Mouse (Mus musculus) stomach, embryonic 14.5 days (tissue): ENCODE results near the gene Spsb4. TPM values are rescaled to one million over a fixed set of nuclear protein-coding genes. Genes with fewer than 3 reads are reported as not detected.

Source experiments
- ATAC-seq: fragments of 200-750 bp; cut with Nextera tagmentation; 2 replicates; pipeline ENCODE4 v1.8.0; 2017; ENCODE audit warnings: low read depth, moderate TSS enrichment; ENCODE audit not compliant: insufficient number of reproducible peaks, insufficient read depth, low FRiP score
- H3K27ac ChIP-seq: fragments of 300-500 bp; sonication (generic); 2 replicates; pipeline ENCODE4 v1.5.1; 2014; ENCODE audit warnings: mild to moderate bottlenecking, low read length, moderate library complexity, mixed read lengths
- H3K27me3 ChIP-seq: fragments of 300-500 bp; sonication (generic); 2 replicates; pipeline ENCODE4 v1.6.1; 2014; ENCODE audit warnings: low read length, control low read depth, mixed read lengths; ENCODE audit not compliant: control insufficient read depth, insufficient read depth
- H3K36me3 ChIP-seq: fragments of 300-500 bp; sonication (generic); 2 replicates; pipeline ENCODE4 v1.6.1; 2014; ENCODE audit warnings: mild to moderate bottlenecking, control low read depth, low read length, moderate library complexity, mixed read lengths; ENCODE audit not compliant: control insufficient read depth, insufficient read depth
- H3K4me1 ChIP-seq: fragments of 300-500 bp; sonication (generic); 2 replicates; pipeline ENCODE4 v1.6.1; 2014; ENCODE audit warnings: low read length, control low read depth, mixed read lengths; ENCODE audit not compliant: control insufficient read depth, insufficient read depth
- H3K4me2 ChIP-seq: fragments of 300-500 bp; sonication (generic); replicated peaks from 2 replicates; pipeline ENCODE4 v1.6.1; 2014; ENCODE audit warnings: low read depth, low read length, control low read depth
- H3K4me3 ChIP-seq: fragments of 300-500 bp; sonication (generic); 2 replicates; pipeline ENCODE4 v1.5.1; 2014; ENCODE audit warnings: low read depth, low read length, control low read depth
- H3K9ac ChIP-seq: fragments of 300-500 bp; sonication (generic); replicated peaks from 2 replicates; pipeline ENCODE4 v1.6.1; 2014; ENCODE audit warnings: low read depth, mild to moderate bottlenecking, control low read depth, low read length, moderate library complexity, mixed read lengths
- H3K9me3 ChIP-seq: fragments of 300-500 bp; sonication (generic); 2 replicates; pipeline ENCODE4 v1.6.1; 2016; ENCODE audit warnings: low read depth, low read length, control low read depth; ENCODE audit not compliant: control insufficient read depth
- WGBS: fragments of 180-500 bp; shearing (Covaris S2); extraction: QIAGEN DNeasy Blood & Tissue Kit; methylation state at CpG from one replicate; pipeline ENCODE4 v1.1.7; 2014; 5-methylcytosine and 5-hydroxymethylcytosine counted together
- polyA plus RNA-seq: library from polyadenylated mRNA; unstranded; fragments of >200 nt; fragmentation: Nextera tagmentation; extraction: Ambion mirVana; gene quantifications from 2 replicates; pipeline ENCODE4 v1.2.1, GENCODE M21; 2014

Spsb4 gene
- polyA plus RNA-seq, 1 experiment from 2014 or later = 19.9 TPM

DNA sequence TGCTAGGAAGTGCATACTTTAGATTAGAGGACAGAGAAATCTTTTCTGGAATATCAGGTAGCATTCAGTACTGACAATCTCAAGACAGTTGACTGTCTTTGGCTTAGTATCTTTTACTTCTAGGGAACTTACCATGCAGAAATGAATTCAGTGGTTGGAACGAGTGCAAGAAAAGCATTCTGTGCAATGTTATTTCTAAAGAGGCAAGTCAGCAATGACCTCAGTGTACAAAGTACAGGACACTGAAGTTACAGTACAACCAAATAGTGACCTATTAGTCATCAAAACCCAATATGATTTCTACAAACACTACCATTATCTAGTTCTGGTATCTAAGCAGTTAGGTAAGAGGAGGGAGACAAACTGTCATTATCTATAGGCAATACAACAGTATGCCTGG, 51.1 kb downstream of the Spsb4 start:
- no peaks in the 10 kb centered on the region for H3K36me3 ChIP-seq
- no peak for ATAC-seq
- H3K27ac ChIP-seq = no peak overlapping the region
- WGBS = 75% methylated on average over 1 of the region's 1 CpGs
- no peaks in the 10 kb centered on the region for H3K9me3 ChIP-seq
- H3K4me3 ChIP-seq = no peak overlapping the region
- no peak overlapping the region for H3K9ac ChIP-seq
- H3K27me3 ChIP-seq = no peaks in the 10 kb centered on the region
- no peak overlapping the region for H3K4me2 ChIP-seq
- peaks cover 23% of the 10 kb centered on the region for H3K4me1 ChIP-seq

DNA sequence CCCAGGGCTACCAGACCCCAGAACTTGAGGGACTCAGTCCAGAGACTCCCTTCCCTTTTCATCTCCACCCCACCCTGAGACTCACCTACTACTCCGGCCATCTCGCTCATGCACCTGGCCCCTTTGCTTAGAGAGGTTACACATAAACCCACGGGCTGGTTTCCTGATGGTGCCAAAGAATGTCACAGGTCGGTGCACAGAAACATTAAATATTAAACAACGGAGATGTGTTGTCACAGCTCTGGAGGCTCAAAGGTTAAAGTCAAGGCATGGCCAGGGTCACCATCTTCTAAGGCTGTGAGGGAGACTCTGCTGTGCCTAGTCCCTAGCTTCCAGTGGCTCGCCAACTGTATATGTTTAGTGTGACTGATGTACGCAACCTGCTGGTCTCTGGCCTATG, 52.2 kb downstream of the Spsb4 start:
- peaks cover 17% of the 10 kb centered on the region for H3K4me1 ChIP-seq
- no peak for ATAC-seq
- H3K4me2 ChIP-seq = no peak overlapping the region
- 88% methylated on average over 7 of the region's 7 CpGs for WGBS
- no peak overlapping the region for H3K9ac ChIP-seq
- H3K9me3 ChIP-seq = no peaks in the 10 kb centered on the region
- no peaks in the 10 kb centered on the region for H3K27me3 ChIP-seq
- no peak overlapping the region for H3K27ac ChIP-seq
- H3K4me3 ChIP-seq = no peak overlapping the region
- no peaks in the 10 kb centered on the region for H3K36me3 ChIP-seq

DNA sequence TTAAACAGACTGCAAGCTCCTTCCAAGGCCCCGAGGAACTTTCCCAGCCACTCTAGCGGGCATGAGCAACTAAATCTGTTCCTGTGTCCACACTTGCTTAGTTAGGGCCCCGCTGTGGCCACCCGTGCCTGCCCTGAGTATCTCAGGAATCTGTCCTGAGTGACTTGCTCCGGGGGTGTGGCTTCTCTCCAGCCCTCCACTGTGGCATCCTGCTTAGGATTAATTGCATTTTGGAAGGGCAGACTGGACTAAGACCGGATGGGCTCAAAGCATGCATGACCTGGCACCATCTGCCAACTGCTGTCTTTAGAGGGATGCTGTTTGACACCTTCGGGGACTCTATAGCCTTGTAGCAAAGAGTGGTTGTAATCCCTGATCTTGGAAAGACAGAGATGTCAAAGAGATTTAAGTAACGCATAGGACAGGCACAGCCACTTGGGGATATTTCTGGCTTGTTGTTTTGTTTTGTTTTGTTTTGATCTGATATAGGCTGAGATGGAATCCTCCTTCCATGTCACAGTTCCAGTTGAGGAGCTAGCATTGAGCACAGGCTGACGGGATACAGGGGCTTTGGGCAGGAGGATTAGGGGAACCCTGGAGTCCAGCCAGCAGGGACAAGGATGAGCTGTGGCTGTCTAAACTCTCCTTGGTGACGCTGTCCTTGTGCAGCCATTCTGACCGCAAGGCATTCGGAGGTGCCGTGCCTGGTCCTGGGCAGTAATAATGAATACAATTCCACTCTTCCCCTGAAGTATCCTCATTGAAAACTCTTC, 55.0 kb downstream of the Spsb4 start:
- Histone ChIP-seq H3K27ac (no peak overlapping the region), H3K4me3 (no peak overlapping the region), H3K9ac (no peak overlapping the region), H3K4me2 (no peak overlapping the region), H3K36me3 (no peaks in the 10 kb centered on the region), H3K27me3 (no peaks in the 10 kb centered on the region), H3K9me3 (no peaks in the 10 kb centered on the region), H3K4me1 (peaks cover 17% of the 10 kb centered on the region)
- 54% methylated on average over 13 of the region's 13 CpGs for WGBS
- no peak for ATAC-seq

DNA sequence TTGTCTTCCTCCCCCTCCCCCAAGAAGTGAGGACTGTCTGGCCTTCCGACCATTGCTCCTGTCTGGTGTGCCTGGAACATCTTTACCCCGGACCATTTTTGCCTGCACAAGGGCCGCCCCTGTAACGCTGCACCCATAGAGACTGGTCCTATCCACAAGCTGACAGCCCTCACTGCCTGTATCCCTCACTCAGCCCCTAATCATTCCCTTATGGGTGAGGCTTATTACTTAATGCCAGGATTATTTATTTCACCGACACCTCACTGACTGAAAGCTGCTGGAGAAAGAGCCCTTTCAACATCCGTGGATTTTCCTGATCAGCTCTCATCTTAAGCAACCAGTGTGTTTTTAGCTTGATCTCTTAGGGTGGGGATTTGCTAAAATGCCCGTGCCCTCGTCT, 55.9 kb downstream of the Spsb4 start:
- WGBS = 62% methylated on average over 8 of the region's 8 CpGs
- H3K4me1 ChIP-seq = peaks cover 20% of the 10 kb centered on the region
- no peaks in the 10 kb centered on the region for H3K27me3 ChIP-seq

DNA sequence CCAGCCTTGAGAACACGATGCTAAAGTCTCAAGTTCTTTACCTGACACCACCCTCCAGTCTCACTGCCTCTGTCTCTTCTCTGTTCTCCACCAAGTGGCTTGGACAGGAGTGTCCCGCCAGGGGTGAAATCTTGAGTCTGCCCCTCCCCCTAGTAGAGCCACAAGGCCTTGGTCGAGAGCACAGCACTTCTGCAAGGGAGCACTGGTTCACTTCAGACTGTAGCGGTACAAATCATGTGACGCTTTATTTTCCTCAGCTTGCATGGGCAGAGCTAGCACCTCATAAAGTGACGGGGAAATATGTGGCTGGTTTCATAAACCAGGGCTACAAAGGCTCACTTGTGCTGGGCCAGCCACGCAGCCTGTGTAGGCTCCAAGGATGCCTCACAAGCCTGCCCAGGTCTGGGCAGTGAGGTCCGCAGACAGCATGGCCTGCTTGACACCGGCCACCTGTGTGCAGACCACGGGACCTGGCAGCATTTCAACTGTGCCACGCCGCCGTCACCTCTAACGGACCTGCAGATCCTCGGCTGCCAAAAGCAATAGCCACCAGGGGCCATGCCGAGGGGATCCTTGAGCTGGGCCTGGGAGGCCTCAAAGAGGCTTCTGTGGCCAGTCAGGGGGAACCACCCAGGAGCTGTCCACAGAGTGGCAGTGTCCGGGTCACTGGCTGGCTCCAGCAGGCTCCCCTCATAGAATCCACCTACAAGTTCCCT, 56.5 kb downstream of the Spsb4 start:
- H3K4me1 ChIP-seq = peaks cover 20% of the 10 kb centered on the region
- H3K4me3 ChIP-seq = no peak overlapping the region
- H3K9me3 ChIP-seq = no peaks in the 10 kb centered on the region
- 57% methylated on average over 17 of the region's 17 CpGs for WGBS
- no peak overlapping the region for H3K4me2 ChIP-seq
- H3K9ac ChIP-seq = no peak overlapping the region
- peak; percentile 43; the same call in 1 of the 2 replicates for ATAC-seq
- no peak overlapping the region for H3K27ac ChIP-seq
- H3K27me3 ChIP-seq = no peaks in the 10 kb centered on the region
- H3K36me3 ChIP-seq = no peaks in the 10 kb centered on the region

More for the DNA sequence above, 55.9 kb downstream of the Spsb4 start:
- Histone ChIP-seq H3K9ac (no peak overlapping the region), H3K27ac (no peak overlapping the region), H3K4me3 (no peak overlapping the region), H3K36me3 (no peaks in the 10 kb centered on the region), H3K9me3 (no peaks in the 10 kb centered on the region), H3K4me2 (no peak overlapping the region)
- ATAC-seq = no peak

DNA sequence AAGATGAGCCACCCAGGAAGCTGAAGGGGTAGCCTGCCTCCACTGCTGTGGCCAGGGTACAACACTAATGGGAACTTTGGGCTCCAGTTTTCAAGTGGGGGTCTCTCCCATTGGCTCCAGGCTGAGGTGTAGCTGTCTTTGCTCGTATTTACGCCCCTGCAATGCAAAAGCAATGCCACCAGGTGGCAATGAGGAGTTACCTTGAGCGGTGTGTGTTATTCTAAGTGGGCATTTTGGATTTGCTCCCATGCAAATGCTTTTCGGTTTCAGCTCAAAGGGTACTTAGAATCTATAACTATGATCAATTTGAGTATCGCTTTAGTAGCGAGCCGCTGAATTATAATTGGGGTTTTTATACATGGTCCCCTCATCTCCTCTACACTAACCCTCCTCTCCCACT, 57.6 kb downstream of the Spsb4 start:
- Histone ChIP-seq H3K4me2 (no peak overlapping the region), H3K27ac (no peak overlapping the region), H3K4me3 (no peak overlapping the region), H3K36me3 (no peaks in the 10 kb centered on the region), H3K27me3 (no peaks in the 10 kb centered on the region), H3K9me3 (no peaks in the 10 kb centered on the region), H3K4me1 (peaks cover 20% of the 10 kb centered on the region), H3K9ac (no peak overlapping the region)
- no peak for ATAC-seq
- WGBS = 66% methylated on average over 7 of the region's 7 CpGs

DNA sequence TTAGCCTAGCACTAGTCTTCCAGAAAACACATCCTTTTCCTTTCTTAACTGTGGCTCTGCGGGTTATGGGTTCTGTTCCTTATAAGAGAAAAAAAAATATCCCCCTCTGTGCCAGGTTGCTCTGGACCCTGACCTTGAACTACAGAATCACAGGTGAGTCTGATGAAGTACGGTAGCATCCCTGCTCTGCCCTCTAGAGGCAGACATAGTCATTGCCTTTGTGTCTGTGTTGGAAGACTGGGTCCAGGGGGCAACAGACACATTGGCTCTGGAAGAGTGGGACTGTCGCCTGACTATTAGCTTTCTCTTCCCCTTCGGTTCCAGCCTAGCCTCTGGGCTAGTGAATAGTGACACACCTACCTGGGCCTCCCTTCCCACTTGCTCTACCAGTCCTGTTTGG, 58.4 kb downstream of the Spsb4 start:
- H3K27ac ChIP-seq = no peak overlapping the region
- no peaks in the 10 kb centered on the region for H3K27me3 ChIP-seq
- no peak for ATAC-seq
- H3K9me3 ChIP-seq = no peaks in the 10 kb centered on the region
- peaks cover 20% of the 10 kb centered on the region for H3K4me1 ChIP-seq
- WGBS = 89% methylated on average over 4 of the region's 4 CpGs
- no peak overlapping the region for H3K4me3 ChIP-seq
- no peak overlapping the region for H3K9ac ChIP-seq
- H3K4me2 ChIP-seq = no peak overlapping the region
- H3K36me3 ChIP-seq = no peaks in the 10 kb centered on the region

DNA sequence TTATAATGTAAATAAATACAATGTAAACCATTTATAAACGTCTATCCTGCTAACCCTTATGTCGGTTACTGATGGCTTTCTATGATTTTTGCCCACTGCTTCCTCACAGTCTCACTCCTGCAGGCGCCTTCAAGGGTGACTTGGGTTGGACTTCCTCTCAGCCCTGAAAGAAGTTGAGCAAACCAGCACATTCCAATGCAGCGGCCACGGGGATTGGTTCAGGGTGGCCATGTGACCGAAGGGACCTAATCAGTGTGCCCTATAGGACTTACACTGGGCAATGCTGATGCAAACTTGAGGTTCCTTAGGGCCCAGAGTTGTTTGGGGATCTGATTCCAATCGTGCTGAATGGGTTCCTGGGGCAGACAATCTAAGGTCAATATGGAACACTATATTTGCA, 59.2 kb downstream of the Spsb4 start:
- Histone ChIP-seq H3K9me3 (no peaks in the 10 kb centered on the region), H3K27me3 (no peaks in the 10 kb centered on the region), H3K9ac (no peak overlapping the region), H3K36me3 (no peaks in the 10 kb centered on the region), H3K27ac (no peak overlapping the region), H3K4me2 (no peak overlapping the region), H3K4me1 (peaks cover 20% of the 10 kb centered on the region), H3K4me3 (no peak overlapping the region)
- 76% methylated on average over 7 of the region's 7 CpGs for WGBS
- ATAC-seq = no peak
